Mouse (Mus musculus) adrenal gland, postnatal 4 days (tissue): ENCODE data around the gene Matk. TPM values are rescaled to one million over a fixed set of nuclear protein-coding genes. Genes with fewer than 3 reads are reported as not detected.

Experiments used
- DNase-seq, 2 experiments: peaks; one replicate each; pipeline ENCODE4 v3.0.0; 2021 to 2022; ENCODE audit warnings: low spot score in 2 of 2, mixed read lengths in 2 of 2
- total RNA-seq, 2 experiments: library from RNA; stranded (reverse); gene quantifications; 2 replicates each; pipeline ENCODE4 v1.2.3; 2021

Gene Matk
- total RNA-seq, 2 experiments from 2014 or later: 2.9 to 3.0 TPM

- DNase-seq: peak; percentile 77 to 78
These were observed 33.1 kb downstream of the Matk start for GRCm38 (mm10) chr10:81285694-81286450.

GRCm38 (mm10) chr10:81286586-81286985, 33.9 kb downstream of the Matk start:
- no peak for DNase-seq

- DNase-seq: peak in 1 of 2 experiments; percentile 54
These were observed 34.9 kb downstream of the Matk start for GRCm38 (mm10) chr10:81287513-81288157.

GRCm38 (mm10) chr10:81288601-81289000, 35.9 kb downstream of the Matk start:
- DNase-seq: no peak

- no peak for DNase-seq
These were observed 36.5 kb downstream of the Matk start for GRCm38 (mm10) chr10:81289278-81289677.

GRCm38 (mm10) chr10:81289811-81290210, 37.1 kb downstream of the Matk start:
- no peak for DNase-seq

- DNase-seq: no peak
These were observed 38.1 kb downstream of the Matk start for GRCm38 (mm10) chr10:81290698-81291460.

GRCm38 (mm10) chr10:81291511-81292104, 38.9 kb downstream of the Matk start, which contains the start of gene Tjp3:
Tjp3 (minus strand) TSS chr10:81291581.
- no peak for DNase-seq

GRCm38 (mm10) chr10:81292554-81293333, 40.0 kb downstream of the Matk start, which contains the start of gene Pip5k1c:
Pip5k1c (plus strand) TSS chr10:81292963.
- peak; percentile 89 to 98 for DNase-seq

- DNase-seq: no peak
These were observed 40.7 kb downstream of the Matk start for GRCm38 (mm10) chr10:81293334-81294030.

- DNase-seq: no peak
These were observed 41.7 kb downstream of the Matk start for GRCm38 (mm10) chr10:81294442-81294841.

- DNase-seq: no peak
These were observed 42.5 kb downstream of the Matk start for GRCm38 (mm10) chr10:81295185-81295584.

GRCm38 (mm10) chr10:81297246-81297645, 44.5 kb downstream of the Matk start:
- no peak for DNase-seq

GRCm38 (mm10) chr10:81297845-81298244, 45.1 kb downstream of the Matk start:
- DNase-seq: no peak

- DNase-seq: no peak
These were observed 45.8 kb downstream of the Matk start for GRCm38 (mm10) chr10:81298369-81299100.

- DNase-seq: no peak
These were observed 47.0 kb downstream of the Matk start for GRCm38 (mm10) chr10:81299585-81300351.

- no peak for DNase-seq
These were observed 47.7 kb downstream of the Matk start for GRCm38 (mm10) chr10:81300352-81300907.

- no peak for DNase-seq
These were observed 48.6 kb downstream of the Matk start for GRCm38 (mm10) chr10:81301321-81301720.
